Mouse (Mus musculus): ENCODE measurements around the gene Phb2.

Phb2 gene

GRCm38 (mm10) chr6:124746654-124747632 is 34.8 kb downstream of the Phb2 start:
- DNase-seq (ENCODE audit: low read depth) = no peak

GRCm38 (mm10) chr6:124750405-124750804 is 38.3 kb downstream of the Phb2 start:
- DNase-seq (ENCODE audit: low read depth) = no peak

GRCm38 (mm10) chr6:124753861-124754260 is 41.7 kb downstream of the Phb2 start:
- DNase-seq (ENCODE audit: low read depth) = no peak

- peak; percentile 50 for DNase-seq (ENCODE audit: low read depth)
Observed at GRCm38 (mm10) chr6:124755306-124755705, 43.2 kb downstream of the Phb2 start.

GRCm38 (mm10) chr6:124755831-124756595 is 43.9 kb downstream of the Phb2 start, which contains the start of the genes Gm45234 and Atn1:
Gm45234 (minus strand) TSS chr6:124756021.
Atn1 (minus strand) TSS chr6:124756524.
- peak; percentile 85 for DNase-seq (ENCODE audit: low read depth)

GRCm38 (mm10) chr6:124756652-124757350 is 44.7 kb downstream of the Phb2 start:
- DNase-seq (ENCODE audit: low read depth) = peak; percentile 94

- DNase-seq (ENCODE audit: low read depth) = no peak
Observed at GRCm38 (mm10) chr6:124757351-124757880, 45.3 kb downstream of the Phb2 start.

GRCm38 (mm10) chr6:124757909-124758848 is 46.0 kb downstream of the Phb2 start:
- peak; percentile 85 for DNase-seq (ENCODE audit: low read depth)

- no peak for DNase-seq (ENCODE audit: low read depth)
Observed at GRCm38 (mm10) chr6:124758849-124759232, 46.7 kb downstream of the Phb2 start.

GRCm38 (mm10) chr6:124759259-124759658 is 47.1 kb downstream of the Phb2 start:
- DNase-seq (ENCODE audit: low read depth) = peak; percentile 92

- DNase-seq (ENCODE audit: low read depth) = no peak
Observed at GRCm38 (mm10) chr6:124765951-124766350, 53.8 kb downstream of the Phb2 start.
